13 mouse cellular contexts compared by ENCODE assay signal in genomic region chr11:70731178-70731577, GRCm38 (mm10). TPM values are rescaled to one million over a fixed set of nuclear protein-coding genes. Genes with fewer than 3 reads are reported as not detected.
DNase-seq lines count a peak whose midpoint lies in the region; ATAC-seq and TF ChIP-seq lines count a peak whose summit lies in the region.
"Had no signal": no experiment of that assay in that cellular context is flagged by ENCODE, and none has a peak within 500 bp of the region (broad histone marks: within the 10 kb centered on the region; RNA-seq: fewer than 3 reads in every experiment).

No protein-coding gene starts in this region.

- no peak overlapping the region for H3K9ac ChIP-seq in kidney, postnatal 0 days (ENCODE audit: low read depth, low read length)

- no peaks in the 10 kb centered on the region for H3K9me3 ChIP-seq in kidney, postnatal 0 days (replicated peaks; ENCODE audit: low read length)
- H3K9me3 ChIP-seq: G1E had no signal

- intact Hi-C loops in left cerebral cortex, postnatal 36 days (cut with DNase I) = no loop called here

- no peaks in the 10 kb centered on the region for H3K27me3 ChIP-seq in kidney, postnatal 0 days (ENCODE audit: insufficient read depth, low read length)

- no peak overlapping the region for H3K4me2 ChIP-seq in kidney, postnatal 0 days (ENCODE audit: low read length)

- WGBS in kidney, postnatal 0 days = 65% methylated on average over 5 of the region's 5 CpGs

- peak overlapping the region; percentile 25; the same call in 1 of the 2 replicates for H3K27ac ChIP-seq in kidney, postnatal 0 days
- H3K27ac ChIP-seq: gastrocnemius, adult 2 months; macrophage; stomach, postnatal 0 days had no signal

- no peak for ATAC-seq in kidney, postnatal 0 days (replicated peaks; ENCODE audit: low FRiP score, low read depth)

- H3K4me1 ChIP-seq in kidney, postnatal 0 days (replicated peaks; ENCODE audit: insufficient read depth, low read length) = no peaks in the 10 kb centered on the region

- H3K36me3 ChIP-seq in kidney, postnatal 0 days (ENCODE audit: insufficient read depth, low read length) = peaks cover 25% of the 10 kb centered on the region

- no peak overlapping the region for H3K4me3 ChIP-seq in kidney, postnatal 0 days (replicated peaks; ENCODE audit: low read depth, low read length)
- H3K4me3 ChIP-seq: gastrocnemius, adult 2 months had no signal

- peak; percentile 18 for DNase-seq in cerebellum, adult 11-12 months
- DNase-seq in cerebellum, postnatal 4 days (ENCODE audit: low spot score in 2 of 2) = no peak
- no peak for DNase-seq in kidney, postnatal 0 days (ENCODE audit: low spot score)
- no peak for DNase-seq in kidney, postnatal 10 days
- peak; percentile 39 to 49 for DNase-seq in frontal cortex, postnatal 10 days (ENCODE audit: low spot score in 2 of 2)
- peak; percentile 25 to 44 for DNase-seq in left cerebral cortex, postnatal 36 days (ENCODE audit: low spot score in 2 of 2)
- no peak for DNase-seq in heart, postnatal 4 days
- no peak for DNase-seq in lung, postnatal 25 days (ENCODE audit: low spot score)
- DNase-seq: embryo, embryonic 11 days; gastrocnemius, adult 2 months had no signal

- no peak for TF ChIP-seq CTCF in kidney, postnatal 0 days (IDR thresholded peaks at IDR 0.05; ENCODE audit: low read depth)

RNA-seq across cellular contexts. Expression of gene Kif1c, which starts 30.8 kb away (rescaled TPM):
- polyA plus RNA-seq in kidney, postnatal 0 days (2015; fragmentation: Nextera tagmentation; extraction: Ambion mirVana) = 3.5 and 3.6 TPM in 2 replicates
- total RNA-seq in left cerebral cortex, postnatal 36 days (2021) = 10 to 100 TPM; 58.9 to 59.3 TPM
- total RNA-seq in heart, postnatal 4 days (2021) = 100 to 1,000 TPM; 238 to 241 TPM

RNA-seq across cellular contexts. Expression of gene Inca1, which starts 31.2 kb away (rescaled TPM):
- 2.3 and 3.0 TPM in 2 replicates for polyA plus RNA-seq in kidney, postnatal 0 days (2015; fragmentation: Nextera tagmentation; extraction: Ambion mirVana)
- total RNA-seq in left cerebral cortex, postnatal 36 days (2021) = 1 to 10 TPM; 1.8 to 1.9 TPM
- 1 to 10 TPM; 1.7 to 2.2 TPM for total RNA-seq in heart, postnatal 4 days (2021)

RNA-seq across cellular contexts. Expression of gene Zfp3, which starts 32.8 kb away (rescaled TPM):
- polyA plus RNA-seq in kidney, postnatal 0 days (2015; fragmentation: Nextera tagmentation; extraction: Ambion mirVana) = 7.1 and 7.7 TPM in 2 replicates
- total RNA-seq in left cerebral cortex, postnatal 36 days (2021) = 10 to 100 TPM; 17.3 to 21.7 TPM
- 10 to 100 TPM; 11.8 to 12.1 TPM for total RNA-seq in heart, postnatal 4 days (2021)

RNA-seq across cellular contexts. Expression of gene Camta2, which starts 43.3 kb away (rescaled TPM):
- polyA plus RNA-seq in kidney, postnatal 0 days (2015; fragmentation: Nextera tagmentation; extraction: Ambion mirVana) = 9.2 and 9.4 TPM in 2 replicates
- total RNA-seq in left cerebral cortex, postnatal 36 days (2021) = 100 to 1,000 TPM; 232 to 256 TPM
- 10 to 100 TPM; 22.2 to 23.5 TPM for total RNA-seq in heart, postnatal 4 days (2021)

Comparison
In these comparisons a context has a peak if more than half of its experiments do, and no peak if none do; other contexts are left out.
1. DNase-seq: peak in cerebellum, adult 11-12 months (single experiment), frontal cortex, postnatal 10 days (2 of 2) and left cerebral cortex, postnatal 36 days (2 of 2); none in cerebellum, postnatal 4 days (0 of 2), kidney, postnatal 0 days (single experiment), kidney, postnatal 10 days (single experiment), heart, postnatal 4 days (single experiment) and lung, postnatal 25 days (single experiment).